Mouse (Mus musculus): ENCODE measurements at regions not wholly inside any gene's neighbourhood (a gene's known extent, or its start where the extent isn't known, plus 50 kb on each side); places are given as distances from the start of the nearest gene placed in this dataset.

- DNase-seq (ENCODE audit: low spot score) = no peak
- H3K4me1 ChIP-seq (ENCODE audit: insufficient read depth, low read depth, low read length) = no peaks in the 10 kb centered on the region
- no peaks in the 10 kb centered on the region for H3K27me3 ChIP-seq (ENCODE audit: insufficient read depth, low read length)
- no peak overlapping the region for H3K4me3 ChIP-seq (ENCODE audit: low read depth, low read length)
- TF ChIP-seq POLR2AphosphoS5 (IDR thresholded peaks at IDR 0.05; ENCODE audit: insufficient replicate concordance, low read depth, low read length) = no peak
- TF ChIP-seq CTCF (IDR thresholded peaks at IDR 0.05; ENCODE audit: low read depth, low read length) = no peak
- TF ChIP-seq TAL1 (conservative IDR thresholded peaks at IDR 0.05; ENCODE audit: low read depth, low read length) = no peak
- no peak for TF ChIP-seq GATA1 (IDR thresholded peaks at IDR 0.05; ENCODE audit: borderline replicate concordance, low read length)
- no peak for TF ChIP-seq GATA2 (IDR thresholded peaks at IDR 0.05; ENCODE audit: borderline replicate concordance, low read depth, low read length)
- no peaks in the 10 kb centered on the region for H3K36me3 ChIP-seq (replicated peaks)
- ATAC-seq (ENCODE audit: extremely low read depth, insufficient number of reproducible peaks, low FRiP score, poor library complexity, severe bottlenecking) = no peak
- peaks cover 33% of the 10 kb centered on the region for H3K9me3 ChIP-seq (replicated peaks)
Observed at GRCm38 (mm10) chr1:120882959-120883549, 280.8 kb downstream of the En1 start.

GRCm38 (mm10) chr1:120883632-120884031, 281.4 kb downstream of the En1 start:
- ATAC-seq (ENCODE audit: extremely low read depth, insufficient number of reproducible peaks, low FRiP score, poor library complexity, severe bottlenecking) (no peak), DNase-seq (ENCODE audit: low spot score) (no peak)
- Histone ChIP-seq H3K27me3 (ENCODE audit: insufficient read depth, low read length) (no peaks in the 10 kb centered on the region), H3K4me1 (ENCODE audit: insufficient read depth, low read depth, low read length) (no peaks in the 10 kb centered on the region), H3K9me3 (replicated peaks) (peaks cover 38% of the 10 kb centered on the region), H3K4me3 (ENCODE audit: low read depth, low read length) (no peak overlapping the region), H3K36me3 (replicated peaks) (no peaks in the 10 kb centered on the region)
- TF ChIP-seq CTCF (IDR thresholded peaks at IDR 0.05; ENCODE audit: low read depth, low read length) (no peak), TAL1 (conservative IDR thresholded peaks at IDR 0.05; ENCODE audit: low read depth, low read length) (no peak), GATA2 (IDR thresholded peaks at IDR 0.05; ENCODE audit: borderline replicate concordance, low read depth, low read length) (no peak)

- Histone ChIP-seq H3K4me1 (ENCODE audit: insufficient read depth, low read depth, low read length) (no peaks in the 10 kb centered on the region), H3K36me3 (replicated peaks) (no peaks in the 10 kb centered on the region), H3K27me3 (ENCODE audit: insufficient read depth, low read length) (no peaks in the 10 kb centered on the region), H3K4me3 (ENCODE audit: low read depth, low read length) (no peak overlapping the region), H3K9me3 (replicated peaks) (peaks cover 28% of the 10 kb centered on the region)
- no peak for ATAC-seq (ENCODE audit: extremely low read depth, insufficient number of reproducible peaks, low FRiP score, poor library complexity, severe bottlenecking)
- no peak for DNase-seq (ENCODE audit: low spot score)
- TF ChIP-seq CTCF (IDR thresholded peaks at IDR 0.05; ENCODE audit: low read depth, low read length) = no peak
- no peak for TF ChIP-seq GATA2 (IDR thresholded peaks at IDR 0.05; ENCODE audit: borderline replicate concordance, low read depth, low read length)
- TF ChIP-seq GATA1 (IDR thresholded peaks at IDR 0.05; ENCODE audit: borderline replicate concordance, low read length) = no peak
- TF ChIP-seq TAL1 (conservative IDR thresholded peaks at IDR 0.05; ENCODE audit: low read depth, low read length) = no peak
- TF ChIP-seq POLR2AphosphoS5 (IDR thresholded peaks at IDR 0.05; ENCODE audit: insufficient replicate concordance, low read depth, low read length) = no peak
Observed at GRCm38 (mm10) chr1:120910801-120911200, 308.6 kb downstream of the En1 start.

GRCm38 (mm10) chr1:120911962-120912670, 309.9 kb downstream of the En1 start:
- no peak for DNase-seq (ENCODE audit: low spot score)
- no peaks in the 10 kb centered on the region for H3K27me3 ChIP-seq (ENCODE audit: insufficient read depth, low read length)
- no peak for TF ChIP-seq CTCF (IDR thresholded peaks at IDR 0.05; ENCODE audit: low read depth, low read length)
- TF ChIP-seq GATA2 (IDR thresholded peaks at IDR 0.05; ENCODE audit: borderline replicate concordance, low read depth, low read length) = no peak
- H3K36me3 ChIP-seq (replicated peaks) = no peaks in the 10 kb centered on the region
- H3K4me1 ChIP-seq (ENCODE audit: insufficient read depth, low read depth, low read length) = no peaks in the 10 kb centered on the region
- H3K9me3 ChIP-seq (replicated peaks) = peaks cover 28% of the 10 kb centered on the region
- ATAC-seq (ENCODE audit: extremely low read depth, insufficient number of reproducible peaks, low FRiP score, poor library complexity, severe bottlenecking) = no peak
- no peak overlapping the region for H3K4me3 ChIP-seq (ENCODE audit: low read depth, low read length)

GRCm38 (mm10) chr1:120921540-120921939, 319.3 kb downstream of the En1 start:
- Histone ChIP-seq H3K9me3 (replicated peaks) (peaks cover 26% of the 10 kb centered on the region), H3K4me3 (ENCODE audit: low read depth, low read length) (no peak overlapping the region), H3K4me1 (ENCODE audit: insufficient read depth, low read depth, low read length) (no peaks in the 10 kb centered on the region), H3K27me3 (ENCODE audit: insufficient read depth, low read length) (no peaks in the 10 kb centered on the region), H3K36me3 (replicated peaks) (no peaks in the 10 kb centered on the region)
- no peak for DNase-seq (ENCODE audit: low spot score)
- ATAC-seq (ENCODE audit: extremely low read depth, insufficient number of reproducible peaks, low FRiP score, poor library complexity, severe bottlenecking) = no peak
- TF ChIP-seq TAL1 (conservative IDR thresholded peaks at IDR 0.05; ENCODE audit: low read depth, low read length) = no peak
- no peak for TF ChIP-seq GATA2 (IDR thresholded peaks at IDR 0.05; ENCODE audit: borderline replicate concordance, low read depth, low read length)
- TF ChIP-seq GATA1 (IDR thresholded peaks at IDR 0.05; ENCODE audit: borderline replicate concordance, low read length) = no peak
- no peak for TF ChIP-seq POLR2AphosphoS5 (IDR thresholded peaks at IDR 0.05; ENCODE audit: insufficient replicate concordance, low read depth, low read length)
- TF ChIP-seq CTCF (IDR thresholded peaks at IDR 0.05; ENCODE audit: low read depth, low read length) = no peak

- Histone ChIP-seq H3K27me3 (ENCODE audit: insufficient read depth, low read length) (no peaks in the 10 kb centered on the region), H3K4me3 (ENCODE audit: low read depth, low read length) (no peak overlapping the region), H3K4me1 (ENCODE audit: insufficient read depth, low read depth, low read length) (no peaks in the 10 kb centered on the region), H3K36me3 (replicated peaks) (no peaks in the 10 kb centered on the region), H3K9me3 (replicated peaks) (peaks cover 37% of the 10 kb centered on the region)
- TF ChIP-seq POLR2AphosphoS5 (IDR thresholded peaks at IDR 0.05; ENCODE audit: insufficient replicate concordance, low read depth, low read length) (no peak), GATA1 (IDR thresholded peaks at IDR 0.05; ENCODE audit: borderline replicate concordance, low read length) (no peak)
- no peak for DNase-seq (ENCODE audit: low spot score)
- ATAC-seq (ENCODE audit: extremely low read depth, insufficient number of reproducible peaks, low FRiP score, poor library complexity, severe bottlenecking) = no peak
Observed at GRCm38 (mm10) chr1:120925271-120925670, 323.1 kb downstream of the En1 start.

All from G1E (cell line).